Mouse (Mus musculus) gonadal fat pad, adult 2 months (tissue): Measurements from ENCODE around the gene Zc3h15. TPM values are rescaled to one million over a fixed set of nuclear protein-coding genes. Genes with fewer than 3 reads are reported as not detected.

Experiments used
- polyA plus RNA-seq: library from polyadenylated mRNA; depleted of rRNA; stranded (reverse); fragments of >200 nt; gene quantifications from 2 replicates; pipeline ENCODE4 v1.2.3, GENCODE M21; 2012; rRNA removed

The Zc3h15 gene
- polyA plus RNA-seq, 1 experiment: 19.4 TPM

Other genes with a start within 250 kb of the Zc3h15 start
- gene Itgav, start 80.0 kb downstream of the Zc3h15 start, polyA plus RNA-seq: 28.8 and 48.5 TPM in 2 replicates
- 0.50 and 0.77 TPM in 2 replicates for gene Fam171b, start 168.2 kb downstream of the Zc3h15 start, polyA plus RNA-seq